Comparison of ENCODE assay signal across 29 mouse cellular contexts in genomic region chrX:150636421-150636820, GRCm38 (mm10). TPM values are rescaled to one million over a fixed set of nuclear protein-coding genes. Genes with fewer than 3 reads are reported as not detected.
DNase-seq lines count a peak whose midpoint lies in the region; ATAC-seq and TF ChIP-seq lines count a peak whose summit lies in the region.
"Had no signal": no experiment of that assay in that cellular context is flagged by ENCODE, and none has a peak within 500 bp of the region (broad histone marks: within the 10 kb centered on the region; RNA-seq: fewer than 3 reads in every experiment).

No protein-coding gene starts in this region.

- ATAC-seq in liver, embryonic 11.5 days (replicated peaks; ENCODE audit: low FRiP score) = peak; percentile 69
- ATAC-seq in liver, embryonic 14.5 days (ENCODE audit: insufficient read depth) = peak; percentile 78
- peak; percentile 85 for ATAC-seq in megakaryocyte progenitor cell, adult 5-6 weeks (replicated peaks; ENCODE audit: poor library complexity)
- no peak for ATAC-seq in stomach, postnatal 0 days (ENCODE audit: low FRiP score, low TSS enrichment)
- ATAC-seq: activated CD4-positive, CD25-positive, alpha-beta regulatory T cell, adult 4 months; forebrain, embryonic 15.5 days; hindbrain, postnatal 0 days had no signal

- no peaks in the 10 kb centered on the region for H3K27me3 ChIP-seq in liver, embryonic 11.5 days (replicated peaks; ENCODE audit: control insufficient read depth, insufficient read depth, low read length)
- H3K27me3 ChIP-seq in liver, embryonic 14.5 days (ENCODE audit: control insufficient read depth, insufficient read depth, low read length) = no peaks in the 10 kb centered on the region
- H3K27me3 ChIP-seq in stomach, postnatal 0 days (ENCODE audit: control insufficient read depth, insufficient read depth, low read length) = no peaks in the 10 kb centered on the region
- H3K27me3 ChIP-seq: embryonic facial prominence, embryonic 13.5 days; forebrain, embryonic 12.5 days; forebrain, embryonic 15.5 days; heart, embryonic 13.5 days had no signal

- no peak overlapping the region for H3K4me3 ChIP-seq in liver, embryonic 11.5 days (ENCODE audit: low read depth, low read length)
- H3K4me3 ChIP-seq in liver, embryonic 14.5 days (ENCODE audit: insufficient read depth in 1 of 2, low read depth in 2 of 2, low read length in 2 of 2) = no peak overlapping the region
- H3K4me3 ChIP-seq in stomach, postnatal 0 days (ENCODE audit: low read depth, low read length) = no peak overlapping the region
- H3K4me3 ChIP-seq: embryonic facial prominence, embryonic 10.5 days; embryonic facial prominence, embryonic 13.5 days; erythroblast, embryonic 14.5 days; forebrain, embryonic 12.5 days; forebrain, embryonic 15.5 days; heart, embryonic 10.5 days; heart, embryonic 13.5 days had no signal

- no peak overlapping the region for H3K9ac ChIP-seq in liver, embryonic 11.5 days (ENCODE audit: low read depth, low read length)
- H3K9ac ChIP-seq in liver, embryonic 14.5 days (replicated peaks) = no peak overlapping the region
- H3K9ac ChIP-seq in stomach, postnatal 0 days (ENCODE audit: low read length) = no peak overlapping the region
- H3K9ac ChIP-seq: embryonic facial prominence, embryonic 13.5 days; forebrain, embryonic 12.5 days; forebrain, embryonic 15.5 days; heart, embryonic 13.5 days; hindbrain, embryonic 14.5 days had no signal

- no peak overlapping the region for H3K27ac ChIP-seq in liver, embryonic 11.5 days (ENCODE audit: low read depth, low read length)
- no peak overlapping the region for H3K27ac ChIP-seq in liver, embryonic 14.5 days
- no peak overlapping the region for H3K27ac ChIP-seq in stomach, postnatal 0 days (replicated peaks)
- H3K27ac ChIP-seq: embryonic facial prominence, embryonic 10.5 days; embryonic facial prominence, embryonic 13.5 days; forebrain, embryonic 12.5 days; forebrain, embryonic 15.5 days; heart, embryonic 10.5 days; heart, embryonic 13.5 days; hindbrain, embryonic 14.5 days; hindbrain, postnatal 0 days had no signal

- no peaks in the 10 kb centered on the region for H3K4me1 ChIP-seq in liver, embryonic 11.5 days (replicated peaks; ENCODE audit: control insufficient read depth, insufficient read depth, low read length)
- H3K4me1 ChIP-seq in liver, embryonic 14.5 days (replicated peaks; ENCODE audit: control insufficient read depth in 2 of 2, insufficient read depth in 2 of 2, low read length in 1 of 2) = peaks cover 0 to 3% of the 10 kb centered on the region in 2 experiments; a peak in 1 of 4 replicates
- no peaks in the 10 kb centered on the region for H3K4me1 ChIP-seq in stomach, postnatal 0 days (replicated peaks; ENCODE audit: control insufficient read depth, insufficient read depth)
- H3K4me1 ChIP-seq: embryonic facial prominence, embryonic 10.5 days; embryonic facial prominence, embryonic 13.5 days; forebrain, embryonic 12.5 days; forebrain, embryonic 15.5 days; heart, embryonic 10.5 days; heart, embryonic 13.5 days had no signal

- 38% methylated on average over 1 of the region's 1 CpGs for WGBS in liver, embryonic 11.5 days
- WGBS in liver, embryonic 14.5 days (ENCODE audit: insufficient replicate concordance) = 0% methylated on average over 1 of the region's 1 CpGs
- 58% methylated on average over 1 of the region's 1 CpGs for WGBS in stomach, postnatal 0 days

- TF ChIP-seq EP300 in liver, embryonic 14.5 days (IDR thresholded peaks at IDR 0.05; ENCODE audit: low read depth) = peak; percentile 65
- TF ChIP-seq EP300 in stomach, postnatal 0 days (optimal IDR thresholded peaks at IDR 0.05) = no peak

- H3K4me2 ChIP-seq in liver, embryonic 11.5 days = no peak overlapping the region
- no peak overlapping the region for H3K4me2 ChIP-seq in liver, embryonic 14.5 days (ENCODE audit: low read depth)
- H3K4me2 ChIP-seq in stomach, postnatal 0 days (replicated peaks; ENCODE audit: low read depth) = no peak overlapping the region
- H3K4me2 ChIP-seq: embryonic facial prominence, embryonic 13.5 days; forebrain, embryonic 12.5 days; forebrain, embryonic 15.5 days; heart, embryonic 13.5 days; hindbrain, embryonic 14.5 days had no signal

- no peak for TF ChIP-seq CTCF in liver, embryonic 14.5 days (IDR thresholded peaks at IDR 0.05; ENCODE audit: low read depth)
- no peak for TF ChIP-seq CTCF in stomach, postnatal 0 days (IDR thresholded peaks at IDR 0.05; ENCODE audit: low read depth)

- DNase-seq in liver, embryonic 11.5 days (ENCODE audit: low spot score) = no peak
- no peak for DNase-seq in liver
- peak; percentile 14 for DNase-seq in c-Kit-positive CD71-positive TER-119-negative erythroid progenitor cells, embryonic 14.5 days (ENCODE audit: low read depth)
- peak in 2 of 3 experiments; percentile 7 to 17 for DNase-seq in liver, embryonic 14.5 days (ENCODE audit: low read depth in 3 of 3, low spot score in 3 of 3)
- no peak for DNase-seq in lung, postnatal 10 days
- no peak for DNase-seq in stomach, postnatal 0 days (ENCODE audit: low spot score)
- DNase-seq in natural killer cell, adult 2 months (ENCODE audit: low spot score in 2 of 2) = no peak
- DNase-seq: adrenal gland, adult 8-10 months; adrenal gland, postnatal 36 days; cerebellum, adult 11-12 months; cerebellum, adult 8-10 months; cerebellum, postnatal 10 days; cerebellum, postnatal 36 days; embryo, embryonic 11 days; gastrocnemius, postnatal 25 days; heart, adult 18-20 months; heart, postnatal 14 days; heart, postnatal 4 days had no signal

- H3K9me3 ChIP-seq in liver, embryonic 11.5 days (ENCODE audit: control insufficient read depth, low read length) = no peaks in the 10 kb centered on the region
- H3K9me3 ChIP-seq in liver, embryonic 14.5 days (ENCODE audit: control insufficient read depth, low read length) = no peaks in the 10 kb centered on the region
- H3K9me3 ChIP-seq in stomach, postnatal 0 days (ENCODE audit: control insufficient read depth, low read length) = no peaks in the 10 kb centered on the region
- H3K9me3 ChIP-seq: embryonic facial prominence, embryonic 10.5 days; embryonic facial prominence, embryonic 13.5 days; forebrain, embryonic 12.5 days; forebrain, embryonic 15.5 days; heart, embryonic 10.5 days; heart, embryonic 13.5 days had no signal

- H3K36me3 ChIP-seq in liver, embryonic 11.5 days (ENCODE audit: control insufficient read depth, insufficient read depth, low read length) = no peaks in the 10 kb centered on the region
- no peaks in the 10 kb centered on the region for H3K36me3 ChIP-seq in liver, embryonic 14.5 days (replicated peaks; ENCODE audit: control insufficient read depth, insufficient read depth, low read depth)
- no peaks in the 10 kb centered on the region for H3K36me3 ChIP-seq in stomach, postnatal 0 days (ENCODE audit: control insufficient read depth, insufficient read depth, low read length)
- H3K36me3 ChIP-seq: embryonic facial prominence, embryonic 10.5 days; embryonic facial prominence, embryonic 13.5 days; forebrain, embryonic 12.5 days; forebrain, embryonic 15.5 days; heart, embryonic 10.5 days; heart, embryonic 13.5 days had no signal

RNA-seq across cellular contexts. Expression of gene Tro, which starts 21.0 kb away (rescaled TPM):
- 10.1 and 14.2 TPM in 2 replicates for polyA plus RNA-seq in liver, embryonic 11.5 days (2014; fragmentation: Nextera tagmentation; extraction: Ambion mirVana)
- 0.94 and 1.0 TPM in 2 replicates for polyA plus RNA-seq in liver, embryonic 14.5 days (2012; rRNA removed)
- 0.50 and 1.0 TPM in 2 replicates for polyA plus RNA-seq in liver, embryonic 14.5 days (2014; fragmentation: Nextera tagmentation; extraction: Ambion mirVana)
- not detected in 2 replicates for total RNA-seq in megakaryocyte progenitor cell, adult 5-6 weeks (2015)
- not detected in 2 replicates for total RNA-seq in megakaryocyte progenitor cell, adult 5-6 weeks (2017)
- polyA plus RNA-seq in stomach, postnatal 0 days (2015; fragmentation: Nextera tagmentation; extraction: Ambion mirVana) = 3.8 and 4.5 TPM in 2 replicates
- polyA plus RNA-seq: activated CD4-positive, CD25-positive, alpha-beta regulatory T cell, adult 4 months; erythroblast, embryonic 14.5 days had no signal

RNA-seq across cellular contexts. Expression of gene Apex2, which starts 46.8 kb away (rescaled TPM):
- 20.1 and 20.7 TPM in 2 replicates for polyA plus RNA-seq in liver, embryonic 11.5 days (2014; fragmentation: Nextera tagmentation; extraction: Ambion mirVana)
- polyA plus RNA-seq in liver, embryonic 14.5 days (2012; rRNA removed) = 7.5 and 8.2 TPM in 2 replicates
- polyA plus RNA-seq in liver, embryonic 14.5 days (2014; fragmentation: Nextera tagmentation; extraction: Ambion mirVana) = 8.9 and 12.0 TPM in 2 replicates
- 8.4 and 12.2 TPM in 2 replicates for total RNA-seq in megakaryocyte progenitor cell, adult 5-6 weeks (2015)
- 6.0 and 8.1 TPM in 2 replicates for total RNA-seq in megakaryocyte progenitor cell, adult 5-6 weeks (2017)
- polyA plus RNA-seq in stomach, postnatal 0 days (2015; fragmentation: Nextera tagmentation; extraction: Ambion mirVana) = 5.8 and 6.0 TPM in 2 replicates

RNA-seq across cellular contexts. Expression of gene Pfkfb1, which starts 48.4 kb away (rescaled TPM):
- 8.5 and 10.3 TPM in 2 replicates for polyA plus RNA-seq in liver, embryonic 11.5 days (2014; fragmentation: Nextera tagmentation; extraction: Ambion mirVana)
- polyA plus RNA-seq in liver, embryonic 14.5 days (2012; rRNA removed) = 6.2 TPM in 2 replicates
- polyA plus RNA-seq in liver, embryonic 14.5 days (2014; fragmentation: Nextera tagmentation; extraction: Ambion mirVana) = 7.3 TPM in 2 replicates
- total RNA-seq in megakaryocyte progenitor cell, adult 5-6 weeks (2015) = 7.5 and 10.8 TPM in 2 replicates
- total RNA-seq in megakaryocyte progenitor cell, adult 5-6 weeks (2017) = 4.0 and 4.5 TPM in 2 replicates
- 2.4 and 2.5 TPM in 2 replicates for polyA plus RNA-seq in stomach, postnatal 0 days (2015; fragmentation: Nextera tagmentation; extraction: Ambion mirVana)

Comparison
In these comparisons a context has a peak if more than half of its experiments do, and no peak if none do; other contexts are left out.
1. DNase-seq: peak in c-Kit-positive CD71-positive TER-119-negative erythroid progenitor cells, embryonic 14.5 days (single experiment) and liver, embryonic 14.5 days (2 of 3); none in liver, embryonic 11.5 days (single experiment), liver (single experiment), lung, postnatal 10 days (single experiment), stomach, postnatal 0 days (single experiment) and natural killer cell, adult 2 months (0 of 2).